Mouse (Mus musculus) forebrain, embryonic 12.5 days (tissue): ENCODE results near the gene L1cam. TPM values are rescaled to one million over a fixed set of nuclear protein-coding genes. Genes with fewer than 3 reads are reported as not detected.
A peak's percentile ranks its signal among the peaks of the same experiment; 100 is the strongest.

Experiments
- ATAC-seq: fragments of 200-750 bp; cut with Nextera tagmentation; 2 replicates; pipeline ENCODE4 v1.8.0; 2017; ENCODE audit warnings: moderate TSS enrichment; ENCODE audit not compliant: low FRiP score
- H3K27ac ChIP-seq: fragments of 300-500 bp; sonication (generic); 2 replicates; pipeline ENCODE4 v1.5.1; 2016; ENCODE audit warnings: mild to moderate bottlenecking
- H3K27me3 ChIP-seq: fragments of 300-500 bp; sonication (generic); 2 replicates; pipeline ENCODE4 v1.6.1; 2016; ENCODE audit warnings: mild to moderate bottlenecking
- H3K36me3 ChIP-seq: fragments of 300-500 bp; sonication (generic); replicated peaks from 2 replicates; pipeline ENCODE4 v1.6.1; 2016; ENCODE audit warnings: mild to moderate bottlenecking
- H3K4me1 ChIP-seq: fragments of 300-500 bp; sonication (generic); 2 replicates; pipeline ENCODE4 v1.6.1; 2016
- H3K4me2 ChIP-seq: fragments of 300-500 bp; sonication (generic); 2 replicates; pipeline ENCODE4 v1.6.1; 2016; ENCODE audit warnings: mild to moderate bottlenecking, moderate library complexity
- H3K4me3 ChIP-seq: fragments of 300-500 bp; sonication (generic); replicated peaks from 2 replicates; pipeline ENCODE4 v1.5.1; 2016; ENCODE audit warnings: mild to moderate bottlenecking
- H3K9ac ChIP-seq: fragments of 300-500 bp; sonication (generic); 2 replicates; pipeline ENCODE4 v1.6.1; 2016; ENCODE audit warnings: mild to moderate bottlenecking
- H3K9me3 ChIP-seq: fragments of 300-500 bp; sonication (generic); 2 replicates; pipeline ENCODE4 v1.6.1; 2016
- WGBS: fragments of 180-500 bp; shearing (Covaris S2); methylation state at CpG from one replicate; pipeline ENCODE4 v1.1.7; 2016; 5-methylcytosine and 5-hydroxymethylcytosine counted together
- polyA plus RNA-seq: library from polyadenylated mRNA; unstranded; fragments of >200 nt; fragmentation: Nextera tagmentation; extraction: Ambion mirVana; gene quantifications from 2 replicates; pipeline ENCODE4 v1.2.1, GENCODE M21; 2016

L1cam gene
- 33.1 and 37.4 TPM in 2 replicates for polyA plus RNA-seq

DNA sequence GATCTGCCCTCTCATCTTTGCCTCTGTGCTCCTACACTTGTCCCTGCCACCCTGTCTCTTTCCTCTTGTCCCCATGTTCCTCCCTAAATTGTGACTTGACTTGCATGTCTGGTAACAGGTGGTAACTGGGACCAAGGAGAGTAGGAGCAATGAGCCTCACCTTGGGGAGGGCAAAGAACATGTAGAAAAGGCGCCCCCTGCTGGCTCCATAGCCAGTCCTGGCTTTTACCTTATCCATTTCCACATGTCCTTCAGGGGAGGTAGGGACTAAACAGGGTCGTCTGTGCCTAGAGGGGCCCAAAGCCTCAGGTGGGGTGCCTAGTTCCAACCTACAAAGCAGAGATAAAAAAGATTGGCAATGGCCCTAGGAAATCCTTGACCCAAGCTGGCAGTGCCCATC is at the start of gene L1cam:
Gene L1cam, minus strand, starts transcription at position 387 of the 400 bp plus-strand sequence.
- Histone ChIP-seq H3K4me2 (no peak within 1 kb of the TSS), H3K9me3 (no peaks in the 10 kb centered on the region), H3K4me1 (no peaks in the 10 kb centered on the region), H3K4me3 (no peak within 1 kb of the TSS), H3K27ac (no peak within 1 kb of the TSS), H3K9ac (no peak within 1 kb of the TSS), H3K36me3 (no peaks in the 10 kb centered on the region), H3K27me3 (no peaks in the 10 kb centered on the region)
- WGBS = 14% methylated on average over 2 of the region's 2 CpGs
- 0 out of 2 replicates have a peak, but pooled peaks have one; percentile 49 for ATAC-seq

DNA sequence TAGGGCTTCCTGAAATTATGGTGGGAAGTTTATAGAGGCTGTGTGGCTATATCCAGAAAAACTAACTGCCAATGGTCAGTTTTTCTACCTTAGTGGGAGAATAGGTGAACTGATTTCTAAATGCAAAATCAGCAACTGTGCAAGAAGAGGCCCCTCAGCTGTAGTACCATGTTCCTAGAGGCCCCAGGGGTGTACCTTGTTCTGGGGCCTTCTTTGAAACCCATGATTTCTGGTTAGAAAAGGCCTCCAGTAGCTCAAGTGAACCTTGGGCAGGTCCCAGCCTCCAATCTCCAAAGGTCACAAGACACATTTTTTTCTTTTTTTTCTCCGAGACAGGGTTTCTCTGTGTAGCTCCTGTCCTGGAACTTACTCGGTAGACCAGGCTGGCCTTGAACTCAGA is 46.4 kb upstream of the L1cam start:
- H3K4me2 ChIP-seq = no peak overlapping the region
- H3K9me3 ChIP-seq = no peaks in the 10 kb centered on the region
- 81% methylated on average over 2 of the region's 2 CpGs for WGBS
- H3K4me1 ChIP-seq = no peaks in the 10 kb centered on the region
- no peak overlapping the region for H3K4me3 ChIP-seq
- no peaks in the 10 kb centered on the region for H3K27me3 ChIP-seq
- peaks cover 55% of the 10 kb centered on the region for H3K36me3 ChIP-seq
- no peak overlapping the region for H3K27ac ChIP-seq
- no peak for ATAC-seq
- no peak overlapping the region for H3K9ac ChIP-seq

DNA sequence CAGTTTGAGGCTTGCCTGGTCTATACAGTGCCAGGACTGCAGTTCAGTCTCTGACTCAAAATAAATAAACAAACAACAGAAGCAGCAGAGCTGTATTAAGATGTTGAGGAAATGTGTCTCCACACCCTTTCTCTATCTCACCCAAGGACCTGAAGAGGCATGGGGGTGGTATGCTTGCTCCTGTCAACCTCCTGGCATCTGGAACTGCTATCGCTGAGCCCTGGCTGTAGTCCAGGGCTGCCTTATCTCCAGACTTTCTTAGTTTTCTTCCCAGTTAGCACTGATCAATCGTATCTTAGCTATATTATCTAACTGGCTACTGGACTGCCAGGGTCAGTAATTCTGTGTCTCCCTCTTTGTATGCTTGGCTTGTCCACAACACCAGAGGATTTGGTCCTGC is 46.0 kb upstream of the L1cam start:
- Histone ChIP-seq H3K4me2 (no peak overlapping the region), H3K27me3 (no peaks in the 10 kb centered on the region), H3K4me3 (no peak overlapping the region), H3K9ac (no peak overlapping the region), H3K27ac (no peak overlapping the region), H3K9me3 (no peaks in the 10 kb centered on the region), H3K4me1 (no peaks in the 10 kb centered on the region), H3K36me3 (peaks cover 51% of the 10 kb centered on the region)
- ATAC-seq = no peak
- WGBS = 76% methylated on average over 2 of the region's 2 CpGs

DNA sequence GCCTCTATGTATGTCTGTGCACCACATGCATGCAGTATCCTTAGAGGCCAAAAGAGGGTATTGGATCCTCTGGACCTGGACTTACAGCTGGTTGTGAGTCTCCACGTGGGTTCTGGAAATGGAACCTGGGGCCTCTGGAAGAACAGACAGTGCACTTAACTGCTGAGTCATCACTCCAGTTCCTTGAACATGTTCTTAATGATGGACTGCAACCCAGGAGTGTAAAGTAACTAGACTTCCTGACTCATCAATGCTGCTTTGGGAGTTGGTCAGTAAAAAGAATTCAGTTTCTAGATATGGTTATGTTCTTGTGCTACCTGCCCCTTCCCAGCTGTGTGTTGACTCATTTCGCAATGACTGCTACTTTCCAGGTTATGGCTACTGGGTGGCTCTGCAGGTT is 36.0 kb upstream of the L1cam start:
- no peak overlapping the region for H3K9ac ChIP-seq
- no peak overlapping the region for H3K4me3 ChIP-seq
- H3K4me1 ChIP-seq = no peaks in the 10 kb centered on the region
- no peak overlapping the region for H3K4me2 ChIP-seq
- 82% methylated on average over 2 of the region's 2 CpGs for WGBS
- no peaks in the 10 kb centered on the region for H3K9me3 ChIP-seq
- H3K27ac ChIP-seq = no peak overlapping the region
- H3K27me3 ChIP-seq = no peaks in the 10 kb centered on the region
- no peak for ATAC-seq
- no peaks in the 10 kb centered on the region for H3K36me3 ChIP-seq

DNA sequence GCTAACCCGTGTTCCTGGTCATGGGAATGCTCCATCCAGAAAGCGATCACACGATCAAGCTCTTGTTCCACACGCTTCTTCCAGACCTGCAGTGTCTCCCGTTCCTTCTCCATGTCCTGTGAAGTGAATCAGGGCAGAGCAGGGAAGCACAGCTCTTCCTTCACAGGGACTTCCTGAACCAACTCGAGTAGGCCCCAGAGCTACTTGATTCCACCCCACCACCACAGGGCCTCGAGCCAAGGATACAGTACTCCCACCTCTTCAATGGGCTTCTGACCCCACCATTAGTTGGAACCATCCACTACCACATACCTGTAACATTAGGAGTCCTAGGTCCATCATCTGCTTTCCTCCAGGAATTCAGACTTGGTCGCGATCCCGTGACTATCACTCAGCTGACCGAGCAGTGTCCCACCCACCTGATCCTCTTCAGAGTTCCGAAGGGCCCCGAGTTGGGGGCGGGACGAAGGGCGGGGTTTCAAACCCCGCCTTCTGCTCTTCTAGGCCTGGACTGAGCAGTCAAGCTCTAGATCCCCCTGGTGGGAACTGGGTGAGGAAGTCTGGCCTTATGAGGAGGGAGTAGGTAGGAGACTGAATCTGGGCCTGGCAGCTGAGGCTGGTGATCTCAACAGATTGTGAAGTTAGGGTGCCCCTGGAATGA is 34.6 kb upstream of the L1cam start, which contains the start of gene Renbp:
Gene Renbp, minus strand, starts transcription at position 449 of the 661 bp plus-strand sequence.
- Histone ChIP-seq H3K4me2 (peak within 1 kb of the TSS; percentile 22), H3K9ac (no peak within 1 kb of the TSS), H3K36me3 (no peaks in the 10 kb centered on the region), H3K27ac (no peak within 1 kb of the TSS), H3K4me1 (no peaks in the 10 kb centered on the region), H3K4me3 (no peak within 1 kb of the TSS), H3K27me3 (no peaks in the 10 kb centered on the region), H3K9me3 (no peaks in the 10 kb centered on the region)
- ATAC-seq = 0 out of 2 replicates have a peak, but pooled peaks have one; percentile 30
- 38% methylated on average over 17 of the region's 17 CpGs for WGBS

DNA sequence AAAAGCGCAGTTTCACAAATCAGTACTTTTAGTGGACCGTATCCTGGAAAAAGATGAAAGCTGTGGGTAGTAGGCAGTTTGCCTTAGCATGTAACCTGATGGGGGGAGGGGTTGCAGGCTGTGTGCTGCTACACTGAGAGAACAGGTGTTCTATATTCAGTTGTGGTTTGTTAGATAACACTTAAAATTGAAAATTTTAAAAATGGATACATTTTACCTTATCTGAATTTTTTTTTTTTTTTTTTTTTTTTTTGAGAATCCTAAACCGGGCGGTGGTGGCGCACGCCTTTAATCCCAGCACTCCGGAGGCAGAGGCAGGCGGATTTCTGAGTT is 26.6 kb upstream of the L1cam start:
- Histone ChIP-seq H3K27me3 (no peaks in the 10 kb centered on the region), H3K9ac (peak overlapping the region; percentile 56; the same call in 1 of the 2 replicates), H3K4me2 (peak overlapping the region; percentile 63), H3K4me1 (peaks cover 10% of the 10 kb centered on the region; the same call in 1 of the 2 replicates), H3K36me3 (peaks cover 18% of the 10 kb centered on the region), H3K27ac (0 out of 2 replicates have a peak overlapping the region, but pooled peaks have one; percentile 83), H3K9me3 (no peaks in the 10 kb centered on the region), H3K4me3 (peak overlapping the region; percentile 55)
- 0 out of 2 replicates have a peak, but pooled peaks have one; percentile 18 for ATAC-seq
- 75% methylated on average over 7 of the region's 8 CpGs for WGBS

DNA sequence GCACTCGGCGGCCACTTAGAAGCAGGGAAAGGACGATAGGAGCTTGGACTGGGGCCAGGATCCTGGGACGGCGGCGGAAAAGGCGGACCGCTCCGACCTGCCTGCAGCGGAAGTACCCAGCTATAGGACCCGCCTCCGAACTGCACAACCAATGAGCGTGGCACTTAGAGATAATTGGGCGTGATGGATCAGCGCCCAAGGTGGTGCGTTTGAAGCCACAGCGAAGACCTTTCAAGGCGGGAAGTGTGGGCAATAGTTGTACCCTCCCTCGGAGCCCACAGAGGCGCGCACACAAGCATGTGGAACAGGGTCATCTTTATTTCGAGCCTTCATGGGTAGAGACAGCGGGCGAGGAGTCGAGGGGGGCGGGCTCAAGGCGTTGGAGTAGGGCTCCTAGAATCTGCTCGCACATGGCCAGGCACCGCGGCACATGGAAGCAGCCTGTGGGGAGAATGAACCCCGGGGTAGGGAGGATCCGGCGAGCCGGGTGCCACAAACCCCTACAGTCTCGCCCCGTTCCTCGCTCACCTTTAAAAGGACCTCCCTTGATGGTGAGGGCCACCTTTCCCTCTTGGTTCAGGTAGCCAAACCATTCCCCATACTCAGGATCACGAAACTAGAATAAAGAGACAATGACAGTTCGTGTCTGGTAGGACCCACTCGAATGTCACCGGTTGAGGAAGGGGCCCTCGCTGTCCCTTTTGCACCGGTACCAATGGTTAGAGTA is 26.1 kb upstream of the L1cam start, which contains the start of the genes Arhgap4 and Naa10:
Gene Arhgap4, minus strand, starts transcription at position 48 of the 727 bp plus-strand sequence.
Gene Naa10, minus strand, starts transcription at position 122 of the 727 bp plus-strand sequence.
- ATAC-seq = peak; percentile 98
- Histone ChIP-seq H3K9me3 (no peaks in the 10 kb centered on the region), H3K27ac (peak within 1 kb of the TSS; percentile 83), H3K4me3 (peak within 1 kb of the TSS; percentile 55), H3K36me3 (peaks cover 22% of the 10 kb centered on the region), H3K4me2 (peak within 1 kb of the TSS; percentile 63), H3K9ac (peak within 1 kb of the TSS; percentile 69), H3K27me3 (no peaks in the 10 kb centered on the region), H3K4me1 (peaks cover 10% of the 10 kb centered on the region; the same call in 1 of the 2 replicates)
- WGBS = 17% methylated on average over 43 of the region's 43 CpGs

DNA sequence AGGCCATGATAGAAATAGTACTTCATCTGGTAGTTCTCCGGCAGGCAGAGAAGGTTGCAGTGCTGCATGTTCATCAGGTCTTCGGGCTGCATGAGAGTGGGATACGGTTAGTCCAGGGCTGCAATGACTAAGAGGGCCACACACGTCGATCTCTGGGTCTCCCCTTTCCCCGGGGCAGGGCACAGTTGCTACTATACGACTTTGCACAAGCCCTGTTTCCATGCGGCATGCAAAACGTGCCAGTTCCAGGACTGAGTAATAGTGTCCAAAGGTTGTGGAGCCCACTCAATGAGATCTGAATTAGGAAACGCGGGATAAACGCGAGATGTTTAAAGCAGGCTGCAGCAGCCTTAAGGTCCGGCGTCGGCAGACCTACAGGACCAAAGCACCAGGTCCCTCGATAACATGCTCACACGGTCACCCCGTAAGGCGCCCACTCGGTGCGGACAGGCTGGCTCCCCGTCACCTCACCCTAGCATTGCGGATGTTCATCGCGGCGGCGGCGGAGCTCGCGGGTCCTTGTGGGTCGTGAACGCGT is 25.4 kb upstream of the L1cam start:
- peak; percentile 49 for ATAC-seq
- Histone ChIP-seq H3K4me1 (peaks cover 10% of the 10 kb centered on the region; the same call in 1 of the 2 replicates), H3K4me3 (peak overlapping the region; percentile 55), H3K9me3 (no peaks in the 10 kb centered on the region), H3K27me3 (no peaks in the 10 kb centered on the region), H3K4me2 (peak overlapping the region; percentile 63), H3K27ac (peak overlapping the region; percentile 61; the same call in 1 of the 2 replicates), H3K9ac (peak overlapping the region; percentile 69), H3K36me3 (peaks cover 23% of the 10 kb centered on the region)
- 24% methylated on average over 34 of the region's 34 CpGs for WGBS

DNA sequence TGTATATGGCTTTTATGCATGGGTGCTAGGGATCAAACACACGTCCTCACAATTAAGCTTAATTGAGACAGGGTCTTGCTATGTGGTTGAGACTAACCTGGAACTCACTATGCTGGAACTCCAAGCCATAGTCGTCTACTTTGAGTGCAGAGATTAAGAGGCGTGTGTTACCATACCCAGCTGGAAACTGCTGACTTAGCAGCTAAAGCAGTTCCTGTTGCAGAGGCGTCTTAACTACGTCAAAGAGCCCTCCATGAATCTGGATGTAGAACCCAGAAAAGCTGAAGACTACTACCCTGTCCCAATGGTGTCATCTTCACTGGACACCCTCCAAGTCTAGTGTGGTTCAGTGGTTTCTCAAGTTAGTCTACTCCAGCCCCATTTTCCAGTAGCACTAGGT is 22.7 kb upstream of the L1cam start:
- no peaks in the 10 kb centered on the region for H3K27me3 ChIP-seq
- peaks cover 10% of the 10 kb centered on the region; the same call in 1 of the 2 replicates for H3K4me1 ChIP-seq
- no peak overlapping the region for H3K27ac ChIP-seq
- peaks cover 23% of the 10 kb centered on the region for H3K36me3 ChIP-seq
- H3K4me2 ChIP-seq = no peak overlapping the region
- H3K9ac ChIP-seq = no peak overlapping the region
- WGBS = 89% methylated on average over 5 of the region's 5 CpGs
- H3K9me3 ChIP-seq = no peaks in the 10 kb centered on the region
- no peak for ATAC-seq
- no peak overlapping the region for H3K4me3 ChIP-seq

DNA sequence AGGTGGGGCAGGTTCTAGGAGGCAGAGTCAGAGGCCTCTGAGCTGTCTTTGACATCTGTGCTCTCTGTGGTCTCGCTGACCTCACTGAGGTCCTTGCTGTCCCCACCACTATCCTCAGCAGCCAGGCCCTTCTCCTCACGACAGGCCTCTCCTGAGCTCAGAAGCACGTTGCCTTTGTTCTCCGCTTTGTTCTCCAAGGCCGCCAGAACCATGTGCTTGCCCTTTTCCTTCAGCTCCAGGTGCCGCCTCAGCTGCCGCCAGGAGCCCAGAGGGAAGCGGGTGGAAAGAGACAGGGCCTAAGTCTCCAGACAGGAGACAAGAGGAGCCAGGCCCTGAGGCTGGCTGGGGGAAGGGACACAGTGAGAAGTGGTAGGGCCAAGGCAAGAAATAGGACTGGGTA is 21.0 kb upstream of the L1cam start:
- Histone ChIP-seq H3K4me1 (peaks cover 7% of the 10 kb centered on the region; the same call in 1 of the 2 replicates), H3K27me3 (no peaks in the 10 kb centered on the region), H3K4me3 (no peak overlapping the region), H3K4me2 (no peak overlapping the region), H3K27ac (no peak overlapping the region), H3K36me3 (peaks cover 23% of the 10 kb centered on the region), H3K9me3 (no peaks in the 10 kb centered on the region), H3K9ac (no peak overlapping the region)
- 72% methylated on average over 8 of the region's 8 CpGs for WGBS
- ATAC-seq = no peak

DNA sequence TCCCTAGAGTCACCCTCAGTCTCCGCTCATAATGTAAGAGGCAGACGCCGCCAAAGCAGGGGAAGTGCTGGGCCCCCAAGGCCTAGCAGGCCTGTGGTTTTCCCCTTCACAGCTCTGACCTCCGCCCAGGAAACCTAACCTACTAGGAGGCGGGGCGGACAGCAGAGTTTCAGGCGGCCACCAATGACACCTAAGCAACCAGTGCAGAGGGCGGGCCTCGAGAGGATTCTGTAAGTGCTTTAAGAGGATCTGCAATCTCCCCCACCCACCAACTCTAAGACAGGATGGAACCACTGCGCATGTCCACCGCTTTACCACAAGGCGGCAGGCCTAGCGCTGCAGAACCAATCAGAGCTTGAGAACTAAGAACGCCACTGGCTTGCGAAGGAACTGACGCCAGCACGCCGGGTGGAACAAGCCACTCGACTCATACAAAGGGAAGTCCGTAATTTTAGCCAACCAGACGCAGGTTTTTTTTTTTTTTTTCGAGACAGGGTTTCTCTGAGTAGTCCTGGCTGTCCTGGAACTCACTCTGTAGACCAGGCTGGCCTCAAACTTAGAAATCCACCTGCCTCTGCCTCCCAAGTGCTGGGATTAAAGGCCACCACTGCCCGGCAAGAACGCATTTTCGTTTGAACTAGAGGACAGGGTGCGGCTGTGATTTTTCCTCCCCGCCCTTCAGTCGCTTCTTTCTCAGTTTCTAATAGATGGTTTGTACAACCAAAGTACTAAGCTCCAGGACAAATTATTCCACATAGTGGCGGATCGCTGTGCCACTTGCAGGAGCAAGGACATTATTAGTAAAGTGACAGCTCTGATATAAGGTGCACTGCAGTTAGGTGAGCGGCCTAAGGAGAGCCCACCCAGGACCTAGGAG is 19.2 kb upstream of the L1cam start:
- H3K27me3 ChIP-seq = no peaks in the 10 kb centered on the region; the same call in 1 of the 2 replicates
- H3K9ac ChIP-seq = no peak overlapping the region
- H3K4me2 ChIP-seq = peak overlapping the region; percentile 43
- H3K27ac ChIP-seq = peak overlapping the region; percentile 75
- H3K9me3 ChIP-seq = no peaks in the 10 kb centered on the region
- ATAC-seq = peak; percentile 95
- peak overlapping the region; percentile 20 for H3K4me3 ChIP-seq
- no peaks in the 10 kb centered on the region for H3K4me1 ChIP-seq
- H3K36me3 ChIP-seq = peaks cover 23% of the 10 kb centered on the region
- 31% methylated on average over 31 of the region's 31 CpGs for WGBS
